Mouse (Mus musculus) MEL (cell line): Measurements from ENCODE around the gene Igfbp3. TPM values are rescaled to one million over a fixed set of nuclear protein-coding genes. Genes with fewer than 3 reads are reported as not detected.

ENCODE experiments used
- DNase-seq: peaks from one replicate; pipeline ENCODE4 v3.0.0; 2011; ENCODE audit warnings: low read depth, low spot score
- H3K27ac ChIP-seq: 2 replicates; pipeline ENCODE4 v1.5.1; 2012; ENCODE audit warnings: low read depth, mild to moderate bottlenecking, control low read depth, low read length, moderate library complexity; ENCODE audit not compliant: control insufficient read depth
- H3K27me3 ChIP-seq, 2 experiments: fragments of 150-350 bp in 1 of 2; sonication (generic) in 1 of 2; 2 replicates each; pipeline ENCODE4 v1.6.1; 2012; ENCODE audit warnings: low read length in 2 of 2, mild to moderate bottlenecking in 2 of 2, improper control_type of control experiment in 1 of 2, moderate library complexity in 1 of 2; ENCODE audit not compliant: insufficient read depth in 2 of 2, control insufficient read depth in 1 of 2
- H3K36me3 ChIP-seq, 2 experiments: 2 replicates each; pipeline ENCODE4 v1.6.1; 2012 to 2014; ENCODE audit warnings: low read length in 2 of 2, improper control_type of control experiment in 1 of 2, inconsistent platforms in 1 of 2, mild to moderate bottlenecking in 1 of 2; ENCODE audit not compliant: insufficient read depth in 2 of 2, control insufficient read depth in 1 of 2
- H3K4me1 ChIP-seq, 2 experiments: fragments of 150-350 bp in 1 of 2; sonication (generic) in 1 of 2; 2 replicates each; pipeline ENCODE4 v1.6.1; 2012; ENCODE audit warnings: low read length in 2 of 2, improper control_type of control experiment in 1 of 2, mild to moderate bottlenecking in 1 of 2; ENCODE audit not compliant: insufficient read depth in 2 of 2, control insufficient read depth in 1 of 2
- H3K4me3 ChIP-seq, 2 experiments: fragments of 150-350 bp in 1 of 2; sonication (generic) in 1 of 2; 2 replicates each; pipeline ENCODE4 v1.5.1; 2012; ENCODE audit warnings: low read depth in 2 of 2, low read length in 2 of 2, mild to moderate bottlenecking in 2 of 2, moderate library complexity in 2 of 2, control low read depth in 1 of 2, improper control_type of control experiment in 1 of 2; ENCODE audit not compliant: control insufficient read depth in 1 of 2, insufficient read depth in 1 of 2
- H3K79me2 ChIP-seq: 2 replicates; pipeline ENCODE4 v1.6.1; 2012; ENCODE audit warnings: mild to moderate bottlenecking, low read length, moderate library complexity; ENCODE audit not compliant: control insufficient read depth, poor library complexity, insufficient read depth
- H3K9ac ChIP-seq: 2 replicates; pipeline ENCODE4 v1.6.1; 2012; ENCODE audit warnings: low read depth, mild to moderate bottlenecking, control low read depth, low read length, moderate library complexity; ENCODE audit not compliant: control insufficient read depth, poor library complexity, severe bottlenecking
- H3K9me3 ChIP-seq: fragments of 150-350 bp; sonication (generic); replicated peaks from 2 replicates; pipeline ENCODE4 v1.6.1; 2012; ENCODE audit warnings: mild to moderate bottlenecking, low read length, improper control_type of control experiment, moderate library complexity; ENCODE audit not compliant: insufficient read depth
- BHLHE40 ChIP-seq: IDR thresholded peaks from 2 replicates; pipeline ENCODE4 v1.6.1; 2012; ENCODE audit warnings: low read depth, mild to moderate bottlenecking, inconsistent platforms, low read length, improper control_type of control experiment, borderline replicate concordance
- CHD1 ChIP-seq: IDR thresholded peaks from 2 replicates; pipeline ENCODE4 v1.6.1; 2012; ENCODE audit warnings: low read depth, mild to moderate bottlenecking, inconsistent platforms, low read length, improper control_type of control experiment
- CHD2 ChIP-seq: IDR thresholded peaks from 2 replicates; pipeline ENCODE4 v1.6.1; 2011; ENCODE audit warnings: low read length, improper control_type of control experiment
- CTCF ChIP-seq, 3 experiments: IDR thresholded peaks in 2 of 3; conservative IDR thresholded peaks in 1 of 3; 2 replicates each; pipeline ENCODE4 v1.5.1; 2011 to 2012; ENCODE audit warnings: low read length in 3 of 3, low read depth in 2 of 3, mild to moderate bottlenecking in 2 of 3, improper control_type of control experiment in 1 of 3, inconsistent platforms in 1 of 3, mixed read lengths in 1 of 3, moderate library complexity in 1 of 3; ENCODE audit not compliant: control insufficient read depth in 1 of 3, insufficient read depth in 1 of 3, poor library complexity in 1 of 3, severe bottlenecking in 1 of 3
- ETS1 ChIP-seq: IDR thresholded peaks from 2 replicates; pipeline ENCODE4 v1.6.1; 2012; ENCODE audit warnings: low read depth, mild to moderate bottlenecking, inconsistent platforms, low read length, improper control_type of control experiment, moderate library complexity
- GABPA ChIP-seq: IDR thresholded peaks from 2 replicates; pipeline ENCODE4 v1.6.1; 2012; ENCODE audit warnings: low read depth, mild to moderate bottlenecking, inconsistent platforms, low read length, improper control_type of control experiment, moderate library complexity
- MAFK ChIP-seq: IDR thresholded peaks from 2 replicates; pipeline ENCODE4 v1.6.1; 2011; ENCODE audit warnings: low read depth, mild to moderate bottlenecking, low read length, improper control_type of control experiment, borderline replicate concordance
- MAX ChIP-seq: IDR thresholded peaks from 2 replicates; pipeline ENCODE4 v1.6.1; 2011; ENCODE audit warnings: low read length, improper control_type of control experiment
- MYC ChIP-seq: IDR thresholded peaks from 2 replicates; pipeline ENCODE4 v1.6.1; 2011; ENCODE audit warnings: low read depth, mild to moderate bottlenecking, low read length, improper control_type of control experiment, moderate library complexity
- NELFE ChIP-seq: IDR thresholded peaks from 2 replicates; pipeline ENCODE4 v1.6.1; 2011; ENCODE audit warnings: low read depth, low read length, improper control_type of control experiment
- NRF1 ChIP-seq: IDR thresholded peaks from 2 replicates; pipeline ENCODE4 v1.6.1; 2014; ENCODE audit warnings: low read depth, mild to moderate bottlenecking, inconsistent platforms, low read length, improper control_type of control experiment, moderate library complexity; ENCODE audit not compliant: poor library complexity, insufficient read depth, severe bottlenecking
- POLR2AphosphoS2 ChIP-seq: IDR thresholded peaks from 2 replicates; pipeline ENCODE4 v1.6.1; 2011; ENCODE audit warnings: low read length, improper control_type of control experiment
- RCOR1 ChIP-seq: IDR thresholded peaks from 2 replicates; pipeline ENCODE4 v1.6.1; 2012; ENCODE audit warnings: low read depth, mild to moderate bottlenecking, inconsistent platforms, low read length, improper control_type of control experiment
- SIN3A ChIP-seq: IDR thresholded peaks from 2 replicates; pipeline ENCODE4 v1.6.1; 2012; ENCODE audit warnings: low read length, improper control_type of control experiment, inconsistent platforms
- SMC3 ChIP-seq: IDR thresholded peaks from 2 replicates; pipeline ENCODE4 v1.6.1; 2011; ENCODE audit warnings: low read depth, low read length, improper control_type of control experiment
- TBP ChIP-seq: IDR thresholded peaks from 2 replicates; pipeline ENCODE4 v1.8.0; 2011; ENCODE audit warnings: low read depth, low read length, improper control_type of control experiment
- USF2 ChIP-seq, 2 experiments: IDR thresholded peaks; 2 replicates each; pipeline ENCODE4 v1.6.1; 2011 to 2012; ENCODE audit warnings: improper control_type of control experiment in 2 of 2, low read length in 2 of 2, borderline replicate concordance in 1 of 2, inconsistent platforms in 1 of 2, low read depth in 1 of 2, mild to moderate bottlenecking in 1 of 2; ENCODE audit not compliant: insufficient read depth in 1 of 2
- ZMIZ1 ChIP-seq: IDR thresholded peaks from 2 replicates; pipeline ENCODE4 v1.6.1; 2012; ENCODE audit warnings: low read depth, mild to moderate bottlenecking, inconsistent platforms, low read length, improper control_type of control experiment, moderate library complexity
- polyA plus RNA-seq, 2 experiments: library from polyadenylated mRNA; stranded (reverse) in 1 of 2; unstranded in 1 of 2; fragments of >175 nt in 1 of 2; fragments of >200 nt in 1 of 2; gene quantifications; 2 replicates each; pipeline versions ENCODE4 v1.2.1 to v1.2.4; 2012; ENCODE audit warnings: low replicate concordance in 2 of 2, low read depth in 1 of 2; ENCODE audit not compliant: insufficient read length in 2 of 2, insufficient read depth in 1 of 2, missing spikeins in 1 of 2
- total RNA-seq: library from RNA; depleted of rRNA; stranded (reverse); fragments of 300-350 nt; gene quantifications from 2 replicates; pipeline ENCODE4 v1.2.3, GENCODE M21; 2012

The Igfbp3 gene
- total and polyA plus RNA-seq, 3 experiments, result not detected

- no peaks in the 10 kb centered on the region for H3K27me3 ChIP-seq
- no peak overlapping the region for H3K27ac ChIP-seq
- H3K36me3 ChIP-seq, result no peaks in the 10 kb centered on the region
- DNase-seq, result no peak
- H3K4me1 ChIP-seq, result no peaks in the 10 kb centered on the region
- no peaks in the 10 kb centered on the region for H3K9me3 ChIP-seq
- no peak overlapping the region for H3K9ac ChIP-seq
- no peak overlapping the region for H3K4me3 ChIP-seq
- H3K79me2 ChIP-seq, result no peaks in the 10 kb centered on the region
- TF ChIP-seq CHD2 (no peak), NRF1 (no peak)
Observed at GRCm38 (mm10) chr11:7198481-7199256, 15.1 kb downstream of the Igfbp3 start.

DNA sequence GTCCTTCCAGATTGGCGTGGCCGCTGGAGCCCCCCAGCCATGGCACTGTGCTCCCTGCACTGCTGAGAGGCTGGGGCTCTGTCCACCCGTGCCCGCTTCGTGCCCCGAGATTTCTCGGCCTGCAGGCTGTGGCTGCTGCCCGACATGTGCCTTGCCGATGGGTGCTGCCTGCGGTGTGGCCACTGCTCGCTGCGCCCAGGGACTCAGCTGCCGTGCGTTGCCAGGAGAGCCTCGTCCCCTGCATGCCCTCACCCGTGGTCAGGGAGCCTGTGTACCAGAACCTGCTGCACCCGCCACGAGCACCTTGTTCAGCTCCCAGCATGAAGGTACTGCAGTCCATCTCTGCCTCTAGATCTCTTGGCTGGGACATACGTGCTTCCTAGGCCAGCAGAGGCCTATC lies 15.7 kb downstream of the Igfbp3 start:
- no peaks in the 10 kb centered on the region for H3K9me3 ChIP-seq
- no peaks in the 10 kb centered on the region for H3K79me2 ChIP-seq
- H3K27ac ChIP-seq, result no peak overlapping the region
- H3K9ac ChIP-seq, result no peak overlapping the region
- no peak overlapping the region for H3K4me3 ChIP-seq
- H3K4me1 ChIP-seq, result no peaks in the 10 kb centered on the region
- H3K27me3 ChIP-seq, result no peaks in the 10 kb centered on the region
- TF ChIP-seq MYC (no peak), CHD2 (no peak), POLR2AphosphoS2 (no peak), SIN3A (no peak), BHLHE40 (no peak), SMC3 (no peak), CTCF (IDR thresholded peaks at IDR 0.05 in 2 of 3, conservative IDR thresholded peaks at IDR 0.05 in 1 of 3; ENCODE audit: control insufficient read depth in 1 of 3, insufficient read depth in 1 of 3, low read depth in 2 of 3, low read length in 3 of 3, poor library complexity in 1 of 3, severe bottlenecking in 1 of 3) (no peak), NELFE (no peak), MAFK (no peak), CHD1 (no peak), TBP (no peak), MAX (no peak), RCOR1 (no peak), ZMIZ1 (no peak), GABPA (no peak), ETS1 (no peak), NRF1 (no peak), USF2 (IDR thresholded peaks at IDR 0.05; ENCODE audit: borderline replicate concordance in 1 of 2, insufficient read depth in 1 of 2, low read depth in 1 of 2, low read length in 2 of 2) (no peak)
- no peaks in the 10 kb centered on the region for H3K36me3 ChIP-seq
- DNase-seq, result no peak
